Comparison of ENCODE assay signal across 9 mouse cellular contexts in the genomic region with DNA sequence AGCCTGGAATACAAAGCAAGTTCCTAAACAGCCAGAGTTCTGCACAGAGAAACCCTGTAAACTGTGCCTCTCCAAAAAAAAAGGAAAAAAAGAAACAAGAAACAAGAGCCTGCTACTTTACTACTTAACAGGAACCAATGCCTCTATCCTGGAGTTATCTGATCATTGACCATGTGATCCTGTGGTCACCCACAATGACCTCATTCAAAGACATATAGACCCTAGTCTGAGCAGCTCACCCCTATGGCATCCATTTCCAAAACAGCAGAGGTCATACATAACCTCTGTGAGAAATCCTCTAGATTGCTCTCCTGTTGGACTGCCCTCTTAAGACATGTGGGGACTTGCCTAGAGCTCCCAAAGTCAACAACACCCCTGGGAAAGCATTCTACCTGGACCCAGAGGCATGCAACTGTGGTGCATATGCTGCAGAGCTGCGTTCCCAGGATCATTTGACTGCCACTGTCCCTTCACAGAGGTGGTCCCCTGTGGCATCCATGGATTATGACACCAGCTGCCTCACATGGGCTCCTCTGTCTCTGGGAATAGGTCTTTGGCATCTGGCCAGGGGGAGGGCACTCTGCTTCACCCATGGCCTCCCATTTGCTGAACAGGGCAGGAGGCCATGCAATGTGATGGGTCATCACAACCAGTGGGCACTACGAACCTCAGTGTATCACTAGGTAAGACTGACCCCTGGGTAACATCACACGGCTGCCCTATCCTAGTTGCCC. TPM values are rescaled to one million over a fixed set of nuclear protein-coding genes. Genes with fewer than 3 reads are reported as not detected.
DNase-seq lines count a peak whose midpoint lies in the region; ATAC-seq and TF ChIP-seq lines count a peak whose summit lies in the region.
"Had no signal": no experiment of that assay in that cellular context is flagged by ENCODE, and none has a peak within 500 bp of the region (broad histone marks: within the 10 kb centered on the region; RNA-seq: fewer than 3 reads in every experiment).

No protein-coding gene starts in this region.

- H3K27me3 ChIP-seq in liver, embryonic 16.5 days (ENCODE audit: control insufficient read depth, insufficient read depth, low read depth, low read length) = no peaks in the 10 kb centered on the region
- no peaks in the 10 kb centered on the region for H3K27me3 ChIP-seq in myocyte (ENCODE audit: control insufficient read depth, insufficient read depth, insufficient read length)
- H3K27me3 ChIP-seq: neural tube, embryonic 13.5 days had no signal

- peak; percentile 31 to 50 for DNase-seq in adrenal gland, postnatal 36 days
- no peak for DNase-seq in adrenal gland, adult 18-20 months (ENCODE audit: low spot score in 2 of 2)
- no peak for DNase-seq in liver
- peak; percentile 51 for DNase-seq in fibroblast of lung, adult 2 months (ENCODE audit: low read depth)
- DNase-seq in embryo, embryonic 10 days (ENCODE audit: low spot score) = no peak
- no peak for DNase-seq in left cerebral cortex, adult 11 months (ENCODE audit: low spot score)

- H3K27ac ChIP-seq in liver, embryonic 16.5 days (ENCODE audit: low read length) = no peak overlapping the region
- H3K27ac ChIP-seq: neural tube, embryonic 13.5 days had no signal

- H3K4me3 ChIP-seq in liver, embryonic 16.5 days (ENCODE audit: low read depth, low read length) = no peak overlapping the region
- no peak overlapping the region for H3K4me3 ChIP-seq in myocyte
- H3K4me3 ChIP-seq: neural tube, embryonic 13.5 days had no signal

- no peak for TF ChIP-seq POLR2A in myocyte (IDR thresholded peaks at IDR 0.05; ENCODE audit: insufficient read length, low read depth)

- no peak overlapping the region for H3K9ac ChIP-seq in liver, embryonic 16.5 days (ENCODE audit: low read depth, low read length)
- H3K9ac ChIP-seq: neural tube, embryonic 13.5 days had no signal

- H3K9me3 ChIP-seq in liver, embryonic 16.5 days (replicated peaks; ENCODE audit: control insufficient read depth, low read length) = no peaks in the 10 kb centered on the region
- H3K9me3 ChIP-seq: neural tube, embryonic 13.5 days had no signal

- 85% methylated on average over 3 of the region's 3 CpGs for WGBS in liver, embryonic 16.5 days (ENCODE audit: insufficient replicate concordance)

- peaks cover 95% of the 10 kb centered on the region for H3K79me2 ChIP-seq in myocyte (ENCODE audit: control insufficient read depth, insufficient read depth)

- H3K36me3 ChIP-seq in liver, embryonic 16.5 days (ENCODE audit: control insufficient read depth, insufficient read depth) = no peaks in the 10 kb centered on the region
- no peaks in the 10 kb centered on the region for H3K36me3 ChIP-seq in myocyte (ENCODE audit: control insufficient read depth, insufficient read depth)

- H3K4me2 ChIP-seq in liver, embryonic 16.5 days (ENCODE audit: low read depth, low read length) = no peak overlapping the region
- peak overlapping the region; percentile 37 for H3K4me2 ChIP-seq in myocyte (ENCODE audit: low read depth)
- H3K4me2 ChIP-seq: neural tube, embryonic 13.5 days had no signal

- peak; percentile 30; the same call in 1 of the 2 replicates for ATAC-seq in liver, embryonic 16.5 days (ENCODE audit: low read depth)

- H3K4me1 ChIP-seq in liver, embryonic 16.5 days (ENCODE audit: control insufficient read depth, low read depth, low read length) = peaks cover 3% of the 10 kb centered on the region; the same call in 1 of the 2 replicates

- no peak overlapping the region for H3ac ChIP-seq in myocyte (ENCODE audit: control insufficient read depth, insufficient read length)

TF ChIP-seq in myocyte, 11 proteins besides CTCF, POLR2A, EP300 and RAD21:
- TF ChIP-seq USF1 (IDR thresholded peaks at IDR 0.05; ENCODE audit: low read depth) (peak; percentile 85), POLR2AphosphoS2 (IDR thresholded peaks at IDR 0.05; ENCODE audit: insufficient read length, low read depth) (no peak)

RNA-seq across cellular contexts. Expression of gene Cdip1, which starts 12.8 kb away (rescaled TPM):
- 100 to 1,000 TPM in 1 of 2 experiments, 10 to 100 TPM in 1; 99.9 to 114 TPM for total RNA-seq in adrenal gland, postnatal 36 days (2021)
- total RNA-seq in adrenal gland, adult 18-20 months (2021) = 100 to 1,000 TPM; 121 to 147 TPM
- 23.3 and 27.3 TPM in 2 replicates for polyA plus RNA-seq in liver, embryonic 16.5 days (2015; fragmentation: Nextera tagmentation; extraction: Ambion mirVana)
- polyA plus RNA-seq in myocyte (2012; fragmentation: generic; extraction: Trizol) = 44.9 TPM

RNA-seq across cellular contexts. Expression of gene Hmox2, which starts 51.2 kb away (rescaled TPM):
- total RNA-seq in adrenal gland, postnatal 36 days (2021) = 100 to 1,000 TPM in 1 of 2 experiments, 10 to 100 TPM in 1; 57.3 to 106 TPM
- total RNA-seq in adrenal gland, adult 18-20 months (2021) = 10 to 100 TPM; 73.5 to 83.8 TPM
- polyA plus RNA-seq in liver, embryonic 16.5 days (2015; fragmentation: Nextera tagmentation; extraction: Ambion mirVana) = 39.1 and 39.2 TPM in 2 replicates
- 46.7 TPM for polyA plus RNA-seq in myocyte (2012; fragmentation: generic; extraction: Trizol)

RNA-seq across cellular contexts. Expression of gene 4930562C15Rik, which starts 57.9 kb away (rescaled TPM):
- total RNA-seq in adrenal gland, postnatal 36 days (2021) = not detected
- total RNA-seq in adrenal gland, adult 18-20 months (2021) = not detected
- 0.05 TPM in 1 of 2 replicates, not detected in the other for polyA plus RNA-seq in liver, embryonic 16.5 days (2015; fragmentation: Nextera tagmentation; extraction: Ambion mirVana)
- 0.08 TPM for polyA plus RNA-seq in myocyte (2012; fragmentation: generic; extraction: Trizol)

RNA-seq across cellular contexts. Expression of gene Nmral1, which starts 58.2 kb away (rescaled TPM):
- 1 to 10 TPM; 3.9 to 4.0 TPM for total RNA-seq in adrenal gland, postnatal 36 days (2021)
- total RNA-seq in adrenal gland, adult 18-20 months (2021) = 1 to 10 TPM; 3.1 to 4.7 TPM
- 29.1 and 35.1 TPM in 2 replicates for polyA plus RNA-seq in liver, embryonic 16.5 days (2015; fragmentation: Nextera tagmentation; extraction: Ambion mirVana)
- 13.3 TPM for polyA plus RNA-seq in myocyte (2012; fragmentation: generic; extraction: Trizol)

Comparison
In these comparisons a context has a peak if more than half of its experiments do, and no peak if none do; other contexts are left out.
1. DNase-seq: peak in adrenal gland, postnatal 36 days (2 of 2) and fibroblast of lung, adult 2 months (single experiment); none in adrenal gland, adult 18-20 months (0 of 2), liver (single experiment), embryo, embryonic 10 days (single experiment) and left cerebral cortex, adult 11 months (single experiment).